Mouse (Mus musculus) induced T-regulatory cell, adult 2 months (primary cell): Measurements from ENCODE around the gene Gpr153.
A peak's percentile ranks its signal among the peaks of the same experiment; 100 is the strongest.

Experiments
- DNase-seq: peaks from one replicate; pipeline ENCODE4 v3.0.0-alpha.2; 2012; ENCODE audit warnings: low read depth

The Gpr153 gene

DNA sequence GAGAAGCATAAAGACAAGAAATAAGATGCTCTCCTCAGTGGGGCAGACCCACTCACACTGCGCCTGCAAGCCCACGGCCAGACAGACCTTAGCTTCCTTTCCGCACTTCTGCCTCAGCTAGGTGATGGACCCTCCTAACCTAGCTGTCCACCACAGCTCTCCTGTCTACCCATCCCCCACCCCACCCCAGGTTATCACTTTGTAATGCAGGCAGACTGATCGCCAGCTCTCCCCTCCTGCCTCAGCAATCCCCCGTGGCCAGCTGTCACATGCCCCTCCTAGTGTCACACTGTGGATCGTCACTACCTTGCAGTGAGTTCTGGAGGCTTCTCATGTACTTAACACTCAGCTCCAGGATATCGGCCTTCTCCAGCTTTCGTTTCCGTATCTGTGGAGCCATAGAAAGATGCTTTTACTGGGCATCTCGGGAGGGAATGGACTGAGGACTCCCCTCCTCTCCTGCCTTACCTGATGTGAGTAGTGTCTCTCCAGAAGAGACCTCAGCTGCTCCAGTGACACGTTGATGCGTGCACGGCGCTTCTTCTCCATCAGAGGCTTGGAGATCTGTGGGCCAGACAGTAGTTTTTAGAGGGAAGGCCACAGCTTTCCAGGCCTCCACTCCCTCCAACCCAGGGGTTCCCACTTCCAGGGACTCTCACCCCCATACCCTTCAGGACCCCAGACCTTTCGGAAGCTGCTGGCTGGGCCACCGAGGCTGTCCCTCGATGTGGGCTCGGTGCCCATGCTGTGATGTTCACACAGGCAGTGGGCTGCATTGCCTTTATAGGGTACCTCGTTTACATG is 13.5 kb downstream of the Gpr153 start:
- DNase-seq: no peak

DNA sequence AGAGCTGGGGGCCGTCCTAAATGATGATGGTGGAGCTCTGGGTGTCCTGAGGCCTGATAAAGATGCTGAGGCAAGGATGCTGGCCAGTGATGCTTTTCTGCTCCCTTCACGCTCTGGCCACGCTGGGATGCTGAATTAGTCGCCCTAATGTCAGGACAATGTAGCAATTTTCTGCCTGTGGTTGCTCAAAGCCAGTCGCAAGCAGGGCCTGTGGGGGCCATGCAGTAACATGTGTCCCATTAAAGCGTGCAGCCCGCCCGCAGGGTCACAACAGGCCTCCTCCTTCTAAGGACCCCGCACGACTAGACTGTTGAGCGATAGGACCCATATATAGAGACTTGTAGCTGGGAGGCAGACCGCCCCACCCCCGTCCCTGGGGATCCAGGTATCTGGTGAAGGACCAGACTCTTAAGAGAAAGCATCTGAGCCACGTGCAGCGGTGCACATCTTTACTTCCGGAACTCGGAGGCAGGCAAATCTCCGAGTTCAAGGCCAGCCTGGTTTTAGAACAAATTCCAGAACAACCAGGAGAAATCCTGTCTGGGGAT is 14.4 kb downstream of the Gpr153 start:
- DNase-seq: no peak

DNA sequence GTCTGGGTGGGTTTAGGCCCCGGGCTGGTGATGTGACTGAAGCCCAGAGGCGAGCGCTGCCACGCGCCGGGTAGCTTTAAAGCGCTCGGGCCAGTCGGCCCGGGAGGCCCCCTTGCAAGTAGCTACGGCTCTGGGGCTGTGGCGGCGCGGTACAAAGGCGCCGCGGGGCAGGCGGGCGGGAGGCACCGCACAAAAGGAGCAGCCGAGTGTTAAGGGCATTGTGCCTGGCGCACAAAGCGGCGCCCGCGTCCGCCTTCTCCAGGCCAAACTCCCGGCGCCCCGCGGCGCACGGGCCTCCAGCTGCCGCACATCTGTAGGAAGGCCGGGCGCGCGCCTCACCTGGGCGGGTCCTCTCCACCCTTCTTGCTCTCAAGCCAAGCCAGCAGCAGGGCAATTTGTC is 16.4 kb downstream of the Gpr153 start:
- DNase-seq: no peak

DNA sequence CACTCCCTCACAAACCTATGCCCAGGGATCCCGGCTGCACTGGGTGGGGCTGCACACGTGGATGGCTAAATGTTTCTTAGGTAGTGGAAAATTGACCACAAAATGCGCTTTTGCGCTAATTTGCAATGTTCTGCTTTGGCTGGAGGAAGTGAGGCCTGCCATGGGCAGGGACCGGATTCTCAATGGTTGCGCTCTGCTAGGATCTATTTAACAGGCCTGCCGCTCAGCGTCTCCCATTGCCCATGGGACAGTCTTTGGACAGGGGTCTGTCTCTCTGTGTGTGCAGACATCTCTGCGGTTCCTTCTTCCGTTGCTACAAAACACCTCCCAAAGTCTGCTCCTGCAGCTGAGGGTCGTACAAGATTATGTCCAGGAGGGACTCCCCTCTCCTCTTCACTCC is 17.0 kb downstream of the Gpr153 start:
- DNase-seq: no peak

DNA sequence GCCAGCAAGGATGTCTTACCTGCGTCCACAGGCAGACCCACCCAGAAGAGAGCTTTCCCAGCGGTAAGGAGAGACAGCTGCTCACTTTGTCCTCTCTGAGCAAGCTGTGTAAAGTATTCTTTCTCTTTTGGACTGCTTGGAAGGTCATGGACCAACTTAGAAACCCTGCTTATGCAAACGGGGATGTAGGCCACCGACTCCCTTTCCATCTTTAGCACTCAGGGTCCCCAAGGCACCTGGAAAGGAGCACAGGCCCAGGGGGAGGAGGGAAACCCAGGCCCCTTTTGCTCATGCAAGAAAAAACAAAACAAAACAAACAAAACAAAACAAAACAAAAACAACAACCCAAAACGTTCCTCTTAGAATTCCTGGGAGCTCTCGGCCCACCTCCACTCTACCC is 17.5 kb downstream of the Gpr153 start, which contains the start of gene Hes3:
TSS of gene Hes3 (minus strand) at position 101 of the 400 bp plus-strand sequence.
- no peak for DNase-seq

DNA sequence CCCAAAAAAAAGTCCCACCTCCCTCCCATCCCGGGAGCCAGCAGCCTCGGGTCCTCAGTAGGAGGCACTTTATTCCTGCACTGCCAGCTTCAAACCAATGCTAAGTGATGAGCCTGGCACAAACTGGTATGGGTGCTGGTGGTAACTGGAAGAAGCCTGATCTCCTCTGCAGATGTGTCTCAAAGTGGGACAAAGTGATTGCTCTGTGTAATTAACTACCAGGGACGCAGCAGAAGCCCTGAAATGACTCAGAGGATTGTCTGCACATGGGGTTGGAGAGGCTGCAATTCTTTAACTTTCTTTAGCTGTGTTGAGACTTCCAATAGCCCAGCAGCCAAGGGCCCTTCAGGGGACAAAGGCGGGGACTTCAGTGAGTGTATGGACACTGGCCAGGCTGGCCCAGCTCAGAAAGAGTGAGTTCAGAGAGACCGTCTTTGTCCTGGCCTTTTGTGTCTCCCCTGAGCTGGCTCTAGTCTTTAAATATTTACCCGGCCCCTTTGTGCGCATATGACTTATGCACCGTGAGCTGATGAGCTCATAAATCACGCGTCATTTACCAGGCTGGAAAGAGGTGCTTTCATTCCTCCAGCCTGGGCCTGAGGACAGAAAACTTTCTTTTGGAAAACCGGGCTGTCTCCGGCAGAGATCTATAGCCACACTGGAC is 18.2 kb downstream of the Gpr153 start:
- DNase-seq: no peak

DNA sequence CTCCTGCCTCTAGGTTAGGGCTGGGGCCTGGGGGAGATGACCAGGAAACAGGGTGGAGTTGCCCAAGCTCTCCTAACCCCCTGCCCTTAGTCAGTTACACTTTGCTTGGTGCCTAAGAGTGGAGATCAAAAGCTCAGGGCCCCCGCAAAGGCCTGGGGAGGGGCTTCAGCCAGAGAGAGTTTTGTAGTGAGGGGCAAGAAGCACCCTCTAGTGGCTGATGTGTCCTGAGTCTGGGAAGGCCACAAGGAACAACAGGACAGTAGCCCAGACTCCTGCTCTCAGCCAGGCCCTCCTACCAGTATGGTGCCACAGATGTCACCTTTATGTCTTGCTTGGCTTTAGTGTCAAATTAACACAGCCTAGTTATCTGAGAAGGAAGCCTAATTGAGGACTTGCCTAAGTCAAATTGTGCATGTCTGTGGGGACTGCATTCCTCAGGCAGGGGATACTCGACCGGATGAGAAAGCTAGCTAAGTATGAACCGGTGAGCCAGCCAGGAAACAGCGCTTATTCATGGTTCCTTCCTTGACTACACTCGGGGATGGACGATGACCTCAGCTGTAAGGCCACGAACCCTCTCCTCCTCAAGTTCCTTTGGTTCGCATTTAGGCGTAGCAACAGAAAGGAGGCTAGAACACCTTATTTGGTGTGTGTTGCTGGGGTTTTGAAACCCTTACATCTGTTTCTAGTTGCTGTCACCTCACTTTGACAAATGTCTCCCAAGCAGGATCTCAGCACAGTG is 20.3 kb downstream of the Gpr153 start:
- DNase-seq: no peak

DNA sequence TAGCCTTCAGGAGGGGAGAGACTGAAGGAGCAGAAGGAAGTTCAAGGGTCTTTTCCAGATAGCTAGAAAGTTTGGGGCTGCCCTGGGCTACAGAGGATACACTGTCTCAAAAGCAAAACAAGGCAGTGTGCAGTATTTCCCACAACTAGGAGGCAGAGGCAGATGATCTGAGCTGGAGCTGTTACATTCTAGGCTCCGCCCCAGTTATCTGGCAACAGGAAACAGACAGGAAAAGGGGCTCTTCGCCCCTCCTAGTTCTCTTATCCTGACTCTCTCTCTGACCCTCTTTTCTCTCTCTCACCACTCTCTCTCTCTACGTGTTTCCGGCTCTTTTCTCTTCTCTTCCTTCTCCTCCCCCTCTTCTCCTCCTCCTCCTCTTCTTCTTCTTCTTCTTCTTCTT is 21.9 kb downstream of the Gpr153 start:
- peak; percentile 59 for DNase-seq

DNA sequence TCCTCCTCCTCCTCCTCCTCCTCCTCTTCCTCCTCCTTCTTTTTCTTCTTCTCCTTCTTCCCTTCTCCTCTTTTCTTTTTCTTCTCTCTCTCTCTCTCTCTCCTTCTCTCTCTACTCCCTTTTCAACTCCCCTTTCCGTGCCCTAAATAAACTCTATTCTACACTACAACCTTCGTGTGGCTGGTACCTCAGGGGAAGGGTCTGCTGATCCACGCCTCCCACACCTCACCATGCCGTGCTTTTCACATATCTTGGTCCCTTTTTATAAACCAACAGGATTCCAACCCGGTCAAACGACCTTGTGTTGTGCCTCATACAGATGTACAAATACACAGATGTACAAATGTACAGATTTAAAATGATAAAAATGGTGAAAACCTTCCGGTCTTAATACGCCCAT is 22.3 kb downstream of the Gpr153 start:
- DNase-seq: no peak

DNA sequence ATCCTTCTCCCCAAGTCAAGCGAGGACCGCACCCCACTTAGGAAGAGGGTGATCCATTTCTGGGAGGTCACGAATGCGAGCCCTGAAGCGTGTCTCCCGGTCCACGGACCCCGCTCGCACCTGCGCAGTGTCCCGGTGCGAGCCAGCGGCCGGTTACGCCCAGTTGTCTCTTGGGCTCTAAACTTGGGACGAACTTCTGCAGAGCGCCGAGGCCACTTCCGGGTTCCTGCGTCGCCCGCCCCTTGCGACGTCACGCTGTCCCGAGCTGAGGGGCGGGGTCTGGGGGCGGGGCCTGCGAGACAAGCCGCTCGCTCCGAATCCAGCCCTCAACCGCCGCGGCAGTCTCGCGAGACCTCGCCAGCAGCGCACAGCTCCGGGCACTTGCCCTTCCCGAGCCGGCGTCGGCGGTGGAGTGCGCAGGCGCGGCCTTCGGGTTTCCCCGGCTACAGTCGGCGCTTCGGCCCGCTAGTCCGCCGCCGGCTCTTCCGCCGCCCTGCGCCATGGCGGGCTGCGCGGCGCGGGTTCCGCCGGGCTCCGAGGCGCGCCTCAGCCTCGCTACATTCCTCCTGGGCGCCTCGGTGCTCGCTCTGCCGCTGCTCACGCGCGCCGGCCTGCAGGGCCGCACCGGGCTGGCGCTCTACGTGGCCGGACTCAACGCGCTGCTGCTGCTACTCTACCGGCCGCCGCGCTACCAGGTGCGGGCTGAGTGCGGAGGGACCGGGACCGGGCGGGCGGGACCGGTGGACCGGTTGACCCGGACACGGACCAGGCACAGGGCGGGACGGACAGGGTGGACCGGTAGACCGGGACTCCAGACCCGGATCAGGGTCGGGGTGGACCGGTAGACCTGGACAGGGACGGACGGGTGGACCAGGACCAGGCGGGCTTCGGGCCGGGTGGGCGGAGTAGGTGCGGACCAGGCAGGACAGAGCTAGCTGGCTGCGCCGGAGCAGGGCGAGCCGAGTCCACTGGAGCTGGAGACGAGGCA is 23.1 kb downstream of the Gpr153 start, which contains the start of gene Icmt:
TSS of gene Icmt (plus strand) at position 354 of the 988 bp plus-strand sequence.
- peak; percentile 99 for DNase-seq

DNA sequence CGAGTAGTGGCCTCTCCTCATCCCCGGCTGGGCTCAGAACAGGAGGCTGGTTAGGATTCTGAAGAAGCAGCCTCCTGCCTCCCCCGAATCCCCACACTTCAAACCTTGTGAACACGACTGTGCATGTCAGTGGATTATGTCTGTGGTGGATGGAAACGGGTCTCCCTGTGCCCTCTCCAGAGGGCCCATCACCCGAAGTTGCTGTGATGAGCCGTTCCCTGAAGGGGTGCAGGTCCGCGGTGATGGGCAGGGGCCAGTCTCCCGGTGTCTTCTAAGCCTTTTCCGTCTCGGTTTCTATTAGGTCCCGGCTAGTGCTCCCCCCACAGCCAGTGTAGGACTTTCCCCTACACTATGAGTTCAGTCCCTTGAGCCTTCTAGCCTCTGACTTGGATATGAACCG is 24.8 kb downstream of the Gpr153 start:
- no peak for DNase-seq

DNA sequence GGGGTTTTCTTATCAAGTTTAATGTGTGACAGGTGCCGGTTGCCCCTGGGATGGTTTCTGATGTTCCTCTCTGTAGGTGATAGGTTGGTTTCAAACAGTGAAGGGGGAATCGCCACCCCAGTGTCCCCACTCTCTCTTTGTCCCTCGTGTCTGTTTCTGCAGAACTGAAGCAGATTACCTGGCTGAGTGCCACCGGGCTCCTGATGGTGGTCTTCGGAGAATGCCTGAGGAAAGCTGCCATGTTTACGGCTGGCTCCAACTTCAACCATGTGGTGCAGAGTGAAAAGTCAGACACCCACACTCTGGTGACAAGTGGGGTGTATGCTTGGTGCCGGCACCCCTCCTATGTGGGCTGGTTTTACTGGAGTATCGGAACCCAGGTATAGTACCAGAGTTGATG is 26.3 kb downstream of the Gpr153 start:
- DNase-seq: no peak

DNA sequence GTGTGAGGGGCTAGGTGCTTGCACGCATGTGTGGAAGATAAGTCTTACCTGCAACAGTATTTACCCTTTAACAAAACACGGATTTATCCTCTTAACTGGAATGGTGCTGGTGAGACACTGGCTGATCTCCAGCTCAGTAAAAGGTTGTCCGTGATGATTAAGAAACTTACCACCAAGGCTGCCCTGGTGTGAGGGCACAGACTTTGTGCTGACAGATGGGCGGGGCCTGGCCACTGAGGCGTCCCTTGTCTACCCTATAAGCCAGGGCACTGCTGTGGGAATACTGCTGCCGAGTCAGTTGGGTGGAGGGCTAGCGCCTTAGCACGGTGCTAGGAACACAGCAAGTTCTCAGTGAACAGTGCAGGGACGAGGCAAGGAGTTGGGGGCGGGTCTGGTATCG is 28.0 kb downstream of the Gpr153 start:
- DNase-seq: no peak

DNA sequence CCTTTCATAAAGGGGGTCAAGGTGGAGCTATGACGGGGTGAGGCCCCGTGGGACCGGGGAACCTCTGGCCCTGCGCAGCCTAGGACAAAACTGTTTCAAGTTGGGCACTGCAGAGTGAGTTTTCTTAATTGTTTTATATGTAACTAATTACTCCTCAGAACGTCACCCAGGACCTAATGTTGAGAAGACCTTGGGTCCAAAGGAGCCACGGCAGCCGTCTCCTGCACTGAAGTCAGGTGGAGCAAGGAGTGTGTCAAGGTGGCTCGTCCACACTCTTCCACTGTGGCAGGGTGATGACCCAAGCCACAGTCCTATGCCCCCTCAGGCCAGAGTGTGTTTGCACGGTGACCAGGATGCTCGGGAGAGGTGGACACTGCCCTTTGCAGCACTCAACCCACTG is 29.1 kb downstream of the Gpr153 start:
- DNase-seq: no peak

DNA sequence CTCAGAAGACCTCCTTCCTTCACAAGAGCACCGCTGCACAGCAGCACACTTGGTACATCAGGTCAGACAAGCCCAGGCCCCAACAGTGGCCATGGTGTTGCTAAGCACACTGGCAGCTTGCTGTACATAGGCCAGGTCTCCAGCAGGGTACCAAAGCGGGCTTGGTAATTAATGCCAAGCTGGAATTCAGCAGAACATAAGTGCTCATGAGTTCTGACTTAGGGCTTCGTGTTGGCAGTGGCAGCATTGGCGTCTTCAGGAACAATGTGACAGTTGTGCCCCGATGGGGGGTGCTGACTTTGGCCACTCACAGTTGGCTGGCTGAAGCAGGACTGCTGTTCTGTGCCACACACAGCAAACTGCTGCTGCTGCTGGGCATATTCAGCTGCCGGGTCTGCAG is 30.7 kb downstream of the Gpr153 start:
- DNase-seq: no peak

DNA sequence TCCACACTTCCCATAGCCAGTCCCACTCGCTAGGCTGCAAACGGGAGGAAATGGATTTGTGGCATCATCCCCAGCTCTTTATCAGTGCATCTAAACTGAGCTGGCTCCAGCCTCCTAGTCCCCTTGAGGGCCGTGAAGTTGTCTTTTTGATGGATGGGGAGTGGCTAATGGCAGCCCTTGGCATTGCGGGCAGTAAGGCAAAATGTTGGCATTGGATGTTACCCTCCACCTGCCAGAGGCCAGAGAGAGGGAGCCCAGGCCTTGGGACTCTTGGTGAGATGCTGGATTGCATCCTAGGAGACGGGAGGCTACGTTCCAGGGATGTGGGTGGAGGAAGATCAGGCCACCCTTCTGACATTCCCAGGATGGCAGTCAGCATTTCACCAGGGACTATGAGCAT is 32.0 kb downstream of the Gpr153 start:
- no peak for DNase-seq

DNA sequence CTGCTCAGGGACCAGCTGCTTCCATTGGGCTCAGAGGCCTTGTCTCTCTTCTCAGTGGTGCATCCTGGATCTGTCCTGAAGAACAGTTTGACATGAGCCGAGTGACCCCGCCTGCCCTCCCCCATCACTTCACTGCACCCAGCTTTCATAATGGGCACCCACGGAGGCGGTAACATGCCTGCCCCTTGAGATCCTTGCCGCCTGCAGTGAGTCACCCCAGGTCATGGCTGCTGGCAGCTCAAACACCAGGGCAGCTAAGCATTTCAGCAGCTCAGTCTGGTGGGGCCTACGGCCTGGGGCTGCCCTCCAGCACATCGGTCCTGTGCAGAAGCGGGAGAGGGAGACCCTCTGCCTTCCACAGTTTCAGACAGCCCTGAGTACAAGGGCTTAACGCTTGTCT is 33.5 kb downstream of the Gpr153 start:
- no peak for DNase-seq

DNA sequence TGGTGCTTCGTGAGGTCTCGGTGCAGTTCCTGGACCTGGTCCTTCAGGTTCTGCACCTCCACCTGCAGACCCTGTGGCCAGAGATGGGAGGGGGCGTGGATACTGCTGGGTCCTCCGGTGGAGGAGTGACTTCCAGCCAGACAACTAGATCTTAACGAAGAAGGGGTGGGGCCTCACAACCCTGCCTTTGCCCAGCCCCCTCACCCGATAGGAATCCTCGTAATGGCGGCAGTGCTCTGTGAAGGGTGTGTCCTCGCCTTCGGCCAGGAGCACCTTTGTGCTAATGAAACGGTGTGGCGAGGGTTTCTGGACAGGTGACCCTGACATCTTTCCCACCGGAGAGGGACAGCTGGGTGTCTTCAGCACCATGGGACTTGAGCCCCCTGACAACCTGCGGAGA is 38.2 kb downstream of the Gpr153 start:
- DNase-seq: no peak

DNA sequence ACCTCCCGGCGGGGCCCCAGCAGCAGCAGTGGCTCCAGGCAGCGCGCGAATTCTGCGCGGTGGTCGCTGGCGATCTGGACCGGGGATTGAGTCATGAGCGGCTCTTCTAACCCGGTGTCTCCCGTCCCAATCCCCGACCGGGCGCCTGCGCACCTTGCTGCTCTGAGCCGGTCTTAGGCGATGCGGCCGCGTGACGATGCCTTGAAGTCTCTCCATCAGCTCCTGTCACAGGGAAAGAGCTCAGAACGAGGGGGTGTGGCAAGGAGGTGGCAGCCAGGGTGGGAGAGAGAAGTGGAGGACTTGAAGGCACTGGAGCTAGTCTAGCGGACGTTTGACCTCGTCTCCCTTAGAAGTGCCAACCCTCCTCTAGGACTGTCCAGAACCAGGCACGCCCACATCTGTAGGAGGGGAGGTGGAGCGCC is 39.2 kb downstream of the Gpr153 start:
- DNase-seq: no peak

DNA sequence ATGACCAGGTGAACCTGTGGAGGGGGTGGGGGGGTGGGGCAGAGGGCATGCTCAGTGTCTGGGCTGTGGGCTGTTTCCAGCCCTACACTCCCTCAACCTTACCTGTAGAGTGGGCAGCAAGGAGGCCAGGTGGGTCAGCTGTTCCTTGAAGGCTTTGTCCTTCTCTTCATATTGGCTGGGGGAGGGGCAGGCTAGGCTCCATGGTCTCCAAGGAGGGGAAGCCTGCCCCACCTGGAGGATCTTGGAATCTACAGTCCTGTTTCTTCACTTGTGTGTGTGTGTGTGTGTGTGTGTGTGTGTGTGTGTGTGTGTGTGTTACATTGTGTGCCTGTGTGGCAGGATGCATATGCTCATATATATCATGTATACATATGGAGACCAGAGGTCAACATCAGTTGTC is 39.9 kb downstream of the Gpr153 start:
- no peak for DNase-seq

DNA sequence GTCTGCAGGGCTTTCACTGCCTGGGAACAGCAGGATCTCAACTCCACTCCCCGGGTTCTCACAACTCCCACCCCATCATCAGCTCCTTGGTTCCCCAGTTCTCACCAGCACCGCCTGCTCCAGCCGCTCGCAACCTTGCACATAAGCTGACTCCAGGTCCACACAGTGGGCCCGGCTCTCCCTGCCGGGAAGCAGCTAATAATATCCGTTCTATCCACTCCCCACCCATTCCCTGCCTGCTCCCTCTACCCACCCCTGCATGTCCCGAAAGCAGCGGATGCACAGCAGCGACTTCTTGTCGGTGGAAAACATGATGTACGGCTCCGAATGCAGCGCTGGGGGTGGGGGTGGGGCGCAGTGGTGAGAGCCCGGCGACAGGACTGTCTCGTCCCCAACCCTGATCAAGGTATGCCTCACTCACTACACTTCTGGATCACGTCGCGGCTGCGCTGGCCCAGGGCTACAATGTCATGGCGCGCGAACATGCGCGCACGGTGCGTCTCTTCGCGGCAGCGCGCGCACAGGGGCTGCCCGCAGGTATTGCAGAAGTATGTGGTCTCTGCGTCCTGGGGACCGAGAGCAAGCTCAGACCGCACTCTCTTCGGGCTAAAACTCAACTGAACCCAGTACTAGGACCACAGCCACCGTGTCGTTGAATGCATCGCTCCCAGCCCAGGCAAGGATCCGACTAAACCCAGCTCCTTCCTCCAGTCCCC is 41.6 kb downstream of the Gpr153 start:
- no peak for DNase-seq
